Mouse (Mus musculus) lung, embryonic 15.5 days (tissue): ENCODE measurements around the gene Crkl. TPM values are rescaled to one million over a fixed set of nuclear protein-coding genes. Genes with fewer than 3 reads are reported as not detected.
"Not testable (repeated sequence)": the region's sequence is repeated elsewhere in the genome, so short reads cannot be mapped to it uniquely, and the experiment has no call there.

Source experiments
- ATAC-seq: fragments of 200-750 bp; cut with Nextera tagmentation; 2 replicates; pipeline ENCODE4 v1.8.0; 2017; ENCODE audit warnings: moderate number of reproducible peaks, borderline replicate concordance; ENCODE audit not compliant: low FRiP score, low TSS enrichment; ENCODE audit errors: extremely low read depth
- H3K27ac ChIP-seq: fragments of 300-500 bp; sonication (generic); 2 replicates; pipeline ENCODE4 v1.5.1; 2015; ENCODE audit warnings: moderate library complexity, mild to moderate bottlenecking, inconsistent platforms
- H3K27me3 ChIP-seq: fragments of 300-500 bp; sonication (generic); 2 replicates; pipeline ENCODE4 v1.6.1; 2015; ENCODE audit warnings: inconsistent platforms
- H3K36me3 ChIP-seq: fragments of 300-500 bp; sonication (generic); 2 replicates; pipeline ENCODE4 v1.6.1; 2015; ENCODE audit warnings: inconsistent platforms
- H3K4me1 ChIP-seq: fragments of 300-500 bp; sonication (generic); 2 replicates; pipeline ENCODE4 v1.6.1; 2015; ENCODE audit warnings: inconsistent platforms
- H3K4me2 ChIP-seq: fragments of 300-500 bp; sonication (generic); 2 replicates; pipeline ENCODE4 v1.6.1; 2015; ENCODE audit warnings: inconsistent platforms, mild to moderate bottlenecking, moderate library complexity
- H3K4me3 ChIP-seq: fragments of 300-500 bp; sonication (generic); 2 replicates; pipeline ENCODE4 v1.5.1; 2015; ENCODE audit warnings: mild to moderate bottlenecking, inconsistent platforms
- H3K9ac ChIP-seq: fragments of 300-500 bp; sonication (generic); 2 replicates; pipeline ENCODE4 v1.6.1; 2015; ENCODE audit warnings: inconsistent platforms
- H3K9me3 ChIP-seq: fragments of 300-500 bp; sonication (generic); 2 replicates; pipeline ENCODE4 v1.6.1; 2016; ENCODE audit warnings: inconsistent platforms
- WGBS: fragments of 180-500 bp; shearing (Covaris S2); methylation state at CpG from one replicate; pipeline ENCODE4 v1.1.7; 2015; 5-methylcytosine and 5-hydroxymethylcytosine counted together
- polyA plus RNA-seq: library from polyadenylated mRNA; unstranded; fragments of >200 nt; fragmentation: Nextera tagmentation; extraction: Ambion mirVana; gene quantifications from 2 replicates; pipeline ENCODE4 v1.2.1, GENCODE M21; 2015

Gene Crkl
- polyA plus RNA-seq, 1 experiment from 2014 or later = 67.8 TPM

DNA sequence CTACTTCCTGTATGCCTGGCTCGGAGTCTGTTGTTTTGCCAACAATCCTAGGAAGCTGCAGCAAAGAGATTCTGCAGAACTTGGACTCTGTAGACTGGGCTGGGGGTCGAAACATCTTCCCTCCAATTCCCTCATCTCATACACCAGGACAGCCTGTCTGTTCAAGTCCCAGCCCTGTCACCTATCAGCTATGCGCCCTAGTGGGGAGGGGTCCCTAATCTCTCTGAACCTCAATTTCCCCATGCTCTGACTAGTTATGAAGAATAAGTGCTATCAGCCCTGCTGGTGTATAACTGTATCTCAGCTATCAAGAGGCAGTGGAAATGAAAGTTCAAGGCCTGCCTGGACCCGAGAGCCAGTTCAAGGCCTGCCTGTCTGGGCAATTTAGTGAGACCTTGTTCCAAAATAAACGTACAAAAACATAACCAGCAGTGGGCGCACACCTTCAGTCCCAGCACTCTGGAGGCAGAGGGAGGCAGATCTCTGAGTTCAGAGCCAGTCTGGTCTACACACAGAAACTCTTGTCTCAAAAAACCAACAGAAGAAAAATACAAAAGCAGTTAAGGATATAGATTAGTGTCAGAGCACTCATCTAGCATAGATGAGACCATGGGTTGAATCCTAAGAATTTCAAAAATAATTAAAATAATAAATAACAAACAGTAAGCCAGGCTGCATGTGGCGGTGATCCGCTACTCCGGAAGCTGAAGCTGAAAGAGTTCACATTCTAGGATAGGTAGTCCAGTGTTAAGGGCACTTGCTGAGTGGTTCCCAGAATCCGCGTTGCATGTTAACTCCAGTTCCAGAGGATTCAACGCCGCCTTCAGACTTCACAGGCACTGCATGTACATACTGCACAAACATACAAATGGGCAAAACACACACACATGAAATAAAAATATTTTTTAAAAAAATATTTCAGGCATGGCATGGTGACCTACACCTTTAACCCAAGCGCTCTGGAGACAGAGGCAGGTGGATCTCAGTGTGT, 37.0 kb downstream of the Crkl start:
- H3K4me3 ChIP-seq = peak overlapping the region; percentile 47
- WGBS = 39% methylated on average over 14 of the region's 14 CpGs
- H3K27me3 ChIP-seq = peaks cover 18% of the 10 kb centered on the region
- no peaks in the 10 kb centered on the region for H3K9me3 ChIP-seq
- H3K9ac ChIP-seq = no peak overlapping the region; the same call in 1 of the 2 replicates
- H3K27ac ChIP-seq = no peak overlapping the region
- H3K4me1 ChIP-seq = peaks cover 17% of the 10 kb centered on the region
- H3K36me3 ChIP-seq = peaks cover 31% of the 10 kb centered on the region
- no peak for ATAC-seq
- H3K4me2 ChIP-seq = peak overlapping the region; percentile 78

DNA sequence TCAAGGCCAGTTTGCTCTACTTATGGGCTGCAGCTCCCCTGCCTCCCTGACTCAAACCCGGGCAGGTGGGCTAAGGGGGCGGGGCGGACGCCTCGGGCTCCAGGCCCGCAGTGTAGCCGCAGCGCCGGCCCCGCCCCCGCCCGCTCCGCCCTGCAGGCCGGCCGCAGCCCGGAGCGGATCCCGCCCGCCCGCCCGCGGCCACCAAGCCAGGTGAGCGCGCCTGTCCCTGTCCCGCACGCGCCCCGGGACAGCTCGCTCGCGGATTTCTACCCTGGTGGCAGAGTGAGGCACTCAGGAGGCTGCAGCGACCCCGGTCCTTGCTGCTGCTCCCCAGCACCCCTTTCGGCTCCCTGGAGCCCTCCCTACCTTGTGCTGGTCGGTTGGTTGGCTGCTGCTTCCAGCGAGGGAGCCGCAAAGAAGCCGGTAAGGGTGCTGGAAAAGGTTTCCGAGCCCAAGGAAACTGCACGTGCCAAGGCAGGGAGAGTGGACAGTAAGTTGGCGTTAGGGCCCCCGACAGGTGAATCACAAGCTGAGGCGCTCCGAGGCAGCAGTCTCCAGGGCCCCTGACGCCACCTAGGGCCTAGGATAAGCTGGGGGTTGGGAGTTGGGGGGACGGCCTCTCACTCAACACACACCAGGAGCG, 37.8 kb downstream of the Crkl start, which contains the start of gene Aifm3:
TSS of gene Aifm3 (plus strand) at position 143 of the 643 bp plus-strand sequence.
- Histone ChIP-seq H3K27me3 (peaks cover 18% of the 10 kb centered on the region), H3K9ac (peak within 1 kb of the TSS; percentile 52), H3K9me3 (no peaks in the 10 kb centered on the region), H3K4me3 (peak within 1 kb of the TSS; percentile 47), H3K36me3 (peaks cover 23% of the 10 kb centered on the region), H3K4me1 (peaks cover 17% of the 10 kb centered on the region), H3K27ac (no peak within 1 kb of the TSS), H3K4me2 (peak within 1 kb of the TSS; percentile 78)
- peak; percentile 63; the same call in 1 of the 2 replicates for ATAC-seq
- WGBS = 1% methylated on average over 43 of the region's 47 CpGs

DNA sequence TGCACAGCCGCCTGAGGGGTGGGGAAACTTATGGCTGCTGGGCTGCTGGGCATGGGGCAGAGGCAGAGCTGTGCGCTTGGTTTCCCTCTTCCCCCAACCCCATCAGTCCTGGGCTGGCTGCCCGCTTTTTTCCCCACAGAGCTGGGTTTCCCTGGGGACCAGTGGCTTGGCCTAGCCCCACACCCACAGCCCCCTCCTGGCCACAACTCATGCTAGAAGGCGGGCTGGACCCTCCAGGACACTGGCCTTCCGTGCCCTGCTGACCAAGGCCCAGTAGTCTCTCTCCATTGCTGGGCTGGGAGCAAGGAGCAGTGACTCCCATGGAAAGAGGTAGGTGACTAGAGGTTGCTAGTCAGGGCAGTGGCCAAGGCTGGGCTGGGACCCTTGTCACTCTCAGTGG, 39.4 kb downstream of the Crkl start:
- no peaks in the 10 kb centered on the region for H3K9me3 ChIP-seq
- H3K36me3 ChIP-seq = peaks cover 9% of the 10 kb centered on the region; the same call in 1 of the 2 replicates
- no peak overlapping the region for H3K4me2 ChIP-seq
- ATAC-seq = no peak
- H3K27ac ChIP-seq = no peak overlapping the region
- WGBS = 86% methylated on average over 5 of the region's 5 CpGs
- H3K4me3 ChIP-seq = no peak overlapping the region
- peaks cover 15% of the 10 kb centered on the region for H3K4me1 ChIP-seq
- H3K9ac ChIP-seq = no peak overlapping the region
- peaks cover 18% of the 10 kb centered on the region for H3K27me3 ChIP-seq

DNA sequence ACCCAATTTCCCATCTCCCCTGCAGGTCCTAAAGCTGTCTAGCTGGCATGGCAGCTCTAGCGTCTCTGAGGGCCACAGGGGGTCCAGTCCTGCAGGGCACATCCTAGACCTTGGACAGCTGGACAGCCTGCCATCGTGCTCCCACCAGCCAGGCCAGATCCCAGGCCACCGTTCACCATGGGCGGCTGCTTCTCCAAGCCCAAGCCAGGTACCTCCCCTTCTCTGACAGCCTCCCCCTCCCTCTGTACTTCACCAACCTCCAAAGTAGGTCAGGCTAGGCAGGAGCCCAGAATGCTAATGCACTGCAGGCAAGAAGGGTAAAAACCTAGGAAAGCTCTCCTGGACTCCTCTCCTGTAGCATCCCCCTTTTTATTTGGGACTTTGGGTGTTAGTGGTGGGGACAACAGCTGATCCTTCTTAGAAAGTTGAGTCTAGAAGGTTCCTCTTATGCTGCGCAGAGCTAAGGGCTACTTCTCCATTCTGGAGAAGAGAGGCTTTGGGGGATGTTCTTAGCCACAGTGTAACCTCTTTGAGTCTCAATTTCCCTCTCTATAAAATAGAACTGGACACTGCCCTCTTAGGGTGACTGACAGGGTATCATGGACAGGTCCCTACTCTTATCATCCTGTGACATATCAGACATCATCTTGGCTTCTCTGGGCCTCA, 40.2 kb downstream of the Crkl start:
- peaks cover 18% of the 10 kb centered on the region for H3K27me3 ChIP-seq
- no peak overlapping the region for H3K9ac ChIP-seq
- H3K4me1 ChIP-seq = peaks cover 16% of the 10 kb centered on the region; the same call in 1 of the 2 replicates
- H3K4me3 ChIP-seq = no peak overlapping the region
- H3K9me3 ChIP-seq = no peaks in the 10 kb centered on the region
- no peak for ATAC-seq
- 74% methylated on average over 5 of the region's 5 CpGs for WGBS
- H3K36me3 ChIP-seq = 0 out of 2 replicates have a peak, but pooled peaks cover 5% of the 10 kb centered on the region
- H3K27ac ChIP-seq = no peak overlapping the region
- H3K4me2 ChIP-seq = no peak overlapping the region

DNA sequence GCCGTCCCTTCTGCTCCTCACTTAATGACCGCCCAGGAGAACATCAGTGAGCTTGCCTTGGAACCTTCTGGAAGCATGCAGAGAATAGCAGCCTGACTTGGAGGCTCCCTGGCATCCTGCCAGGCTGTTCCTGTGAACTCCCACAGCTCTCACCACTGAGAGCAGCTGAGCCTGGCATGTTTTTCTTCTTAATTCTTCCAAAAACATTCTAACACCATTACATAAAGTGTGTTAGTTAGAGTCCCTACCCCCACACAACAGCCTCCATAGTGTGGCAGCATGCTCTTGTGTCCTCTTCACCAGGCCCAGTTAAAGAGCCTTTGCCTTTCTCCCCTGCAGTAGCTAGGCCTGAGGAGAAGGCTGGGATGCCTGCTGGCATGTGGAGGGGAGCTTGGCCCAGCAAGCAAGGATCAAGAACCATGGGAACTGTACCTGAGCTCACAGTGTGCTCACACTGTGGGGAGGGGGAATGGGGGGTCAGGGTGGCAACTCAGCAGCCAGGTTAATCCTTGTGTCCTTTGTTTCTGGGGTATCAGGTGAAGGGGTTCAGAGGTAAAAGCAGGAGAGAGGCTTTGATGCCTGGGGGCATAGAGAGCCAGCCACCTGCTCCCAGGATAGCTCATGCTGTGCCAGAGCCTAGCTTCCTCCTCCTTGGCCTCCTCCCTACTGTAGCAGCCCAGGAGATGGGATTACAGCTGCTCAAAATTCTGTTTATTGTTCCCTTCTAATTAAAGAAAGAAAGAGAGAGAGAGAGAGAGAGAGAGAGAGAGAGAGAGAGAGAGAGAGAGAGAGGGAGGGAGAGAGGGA, 44.9 kb downstream of the Crkl start:
- H3K27me3 ChIP-seq = no peaks in the 10 kb centered on the region
- 0 out of 2 replicates have a peak, but pooled peaks cover 5% of the 10 kb centered on the region for H3K4me1 ChIP-seq
- no peaks in the 10 kb centered on the region for H3K36me3 ChIP-seq
- no peak overlapping the region for H3K9ac ChIP-seq
- H3K27ac ChIP-seq = no peak overlapping the region
- no peak overlapping the region for H3K4me2 ChIP-seq
- H3K4me3 ChIP-seq = no peak overlapping the region
- no peaks in the 10 kb centered on the region for H3K9me3 ChIP-seq
- ATAC-seq = peak; percentile 16; the same call in 1 of the 2 replicates
- 50% methylated on average over 2 of the region's 2 CpGs for WGBS

DNA sequence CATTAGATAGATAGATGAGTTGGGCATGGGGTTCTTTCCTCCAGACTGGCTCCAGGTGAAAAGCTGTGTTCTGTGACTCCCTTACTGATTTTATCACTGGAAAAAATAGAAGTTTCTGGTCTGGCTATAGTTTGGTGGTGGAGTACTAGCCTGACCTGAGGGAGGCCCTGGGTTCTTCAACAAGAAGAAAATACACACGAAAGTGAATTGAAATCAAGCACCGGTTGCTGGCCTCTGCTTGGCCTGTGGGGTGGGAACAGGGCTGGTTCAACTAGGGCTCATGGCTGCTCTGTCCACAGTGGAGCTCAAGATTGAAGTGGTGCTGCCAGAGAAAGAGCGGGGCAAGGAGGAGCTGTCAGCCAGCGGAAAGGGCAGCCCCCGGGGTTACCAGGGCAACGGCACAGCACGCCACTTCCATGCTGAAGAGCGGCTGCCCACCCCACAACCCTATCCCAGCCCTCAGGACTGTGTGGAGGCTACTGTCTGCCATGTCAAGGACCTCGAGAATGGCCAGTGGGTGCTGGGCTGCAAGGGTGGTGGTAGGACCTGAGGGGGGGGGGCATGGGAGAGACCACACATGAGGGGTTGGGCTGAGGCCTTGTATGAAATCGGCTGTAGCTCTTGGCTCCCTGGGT, 47.6 kb downstream of the Crkl start:
- WGBS = 26% methylated on average over 10 of the region's 10 CpGs
- no peak overlapping the region for H3K27ac ChIP-seq
- H3K4me1 ChIP-seq = 0 out of 2 replicates have a peak, but pooled peaks cover 5% of the 10 kb centered on the region
- H3K36me3 ChIP-seq = no peaks in the 10 kb centered on the region
- H3K9me3 ChIP-seq = no peaks in the 10 kb centered on the region
- ATAC-seq = peak; percentile 65; the same call in 1 of the 2 replicates
- no peak overlapping the region for H3K4me2 ChIP-seq
- no peak overlapping the region for H3K9ac ChIP-seq
- no peaks in the 10 kb centered on the region; the same call in 1 of the 2 replicates for H3K27me3 ChIP-seq
- H3K4me3 ChIP-seq = no peak overlapping the region

DNA sequence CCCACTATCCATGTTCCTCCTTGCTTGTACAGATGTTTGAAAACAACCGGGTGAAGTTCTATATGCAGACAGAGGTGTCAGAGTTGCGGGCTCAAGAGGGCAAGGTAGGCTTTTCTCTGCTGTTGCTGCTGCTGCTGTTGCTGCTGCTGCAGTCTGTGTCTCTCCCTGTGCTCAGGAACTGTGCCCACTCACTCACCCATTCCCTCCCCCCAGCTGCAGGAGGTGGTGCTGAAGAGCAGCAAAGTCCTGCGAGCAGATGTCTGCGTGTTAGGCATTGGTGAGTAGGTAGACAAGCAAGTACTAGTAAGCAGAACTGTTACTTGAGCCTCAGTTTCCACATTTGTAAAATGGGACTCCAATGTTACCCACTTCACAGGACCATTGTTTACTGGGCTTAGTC, 50.9 kb downstream of the Crkl start:
- H3K27ac ChIP-seq = no peak overlapping the region
- no peak overlapping the region for H3K4me3 ChIP-seq
- no peak overlapping the region for H3K4me2 ChIP-seq
- no peak overlapping the region for H3K9ac ChIP-seq
- H3K27me3 ChIP-seq = no peaks in the 10 kb centered on the region; the same call in 1 of the 2 replicates
- 62% methylated on average over 4 of the region's 4 CpGs for WGBS
- no peaks in the 10 kb centered on the region for H3K9me3 ChIP-seq
- H3K36me3 ChIP-seq = no peaks in the 10 kb centered on the region
- no peak for ATAC-seq
- no peaks in the 10 kb centered on the region for H3K4me1 ChIP-seq

DNA sequence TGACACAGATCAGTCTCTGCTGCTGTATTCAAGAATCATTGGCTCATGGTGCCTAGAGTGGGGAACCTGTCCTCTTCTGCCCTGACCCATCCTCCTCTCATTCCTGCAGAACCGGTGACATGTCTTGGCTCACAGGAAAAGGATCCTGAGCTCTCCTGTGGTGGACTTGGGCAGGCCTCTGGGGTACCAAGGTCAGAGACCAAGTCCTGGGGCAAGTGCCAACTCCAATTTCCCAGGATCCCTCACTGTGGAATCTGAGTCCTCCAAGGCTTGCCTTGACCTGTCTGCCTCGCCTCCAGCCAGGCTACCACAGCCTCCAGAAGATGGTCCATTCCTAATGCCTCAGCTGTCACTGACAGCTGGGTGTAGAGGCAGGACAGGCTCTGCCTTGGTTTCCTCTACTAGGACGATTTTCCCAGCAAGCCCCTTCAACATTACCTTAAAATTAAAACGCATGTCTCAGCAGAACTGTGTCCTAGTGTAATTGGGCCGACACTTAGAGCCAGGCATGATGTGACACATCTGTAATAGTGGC, 55.3 kb downstream of the Crkl start:
- H3K9me3 ChIP-seq = no peaks in the 10 kb centered on the region
- H3K4me2 ChIP-seq = no peak overlapping the region
- H3K4me3 ChIP-seq = no peak overlapping the region
- H3K4me1 ChIP-seq = peaks cover 15% of the 10 kb centered on the region
- WGBS = 82% methylated on average over 5 of the region's 5 CpGs
- H3K27ac ChIP-seq = no peak overlapping the region
- H3K27me3 ChIP-seq = no peaks in the 10 kb centered on the region; the same call in 1 of the 2 replicates
- H3K36me3 ChIP-seq = peaks cover 5% of the 10 kb centered on the region
- no peak overlapping the region for H3K9ac ChIP-seq
- ATAC-seq = no peak

DNA sequence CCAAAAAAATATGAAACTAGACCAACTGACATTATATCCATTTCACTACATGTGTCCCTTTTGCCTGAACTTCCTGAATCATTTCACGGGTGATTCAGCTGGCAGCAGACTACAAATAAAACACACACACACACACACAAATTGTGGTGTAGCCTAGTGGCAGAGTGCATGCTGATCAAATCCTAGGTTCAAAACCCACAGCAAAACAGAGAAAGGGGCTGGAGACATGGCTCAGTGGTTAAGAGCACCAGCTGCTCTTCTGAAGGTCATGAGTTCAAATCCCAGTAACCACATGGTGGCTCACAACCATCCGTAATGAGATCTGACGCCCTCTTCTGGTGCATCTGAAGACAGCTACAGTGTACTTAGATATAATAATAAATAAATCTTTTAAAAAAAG, 56.2 kb downstream of the Crkl start:
- Histone ChIP-seq H3K4me2 (peak overlapping the region; percentile 72), H3K4me3 (peak overlapping the region; percentile 67), H3K27ac (peak overlapping the region; percentile 95), H3K9ac (peak overlapping the region; percentile 73), H3K36me3 (peaks cover 15% of the 10 kb centered on the region), H3K4me1 (peaks cover 15% of the 10 kb centered on the region)
- not testable (repeated sequence) for H3K27me3 ChIP-seq, H3K9me3 ChIP-seq, ATAC-seq
- 17% methylated on average over 3 of the region's 3 CpGs for WGBS

DNA sequence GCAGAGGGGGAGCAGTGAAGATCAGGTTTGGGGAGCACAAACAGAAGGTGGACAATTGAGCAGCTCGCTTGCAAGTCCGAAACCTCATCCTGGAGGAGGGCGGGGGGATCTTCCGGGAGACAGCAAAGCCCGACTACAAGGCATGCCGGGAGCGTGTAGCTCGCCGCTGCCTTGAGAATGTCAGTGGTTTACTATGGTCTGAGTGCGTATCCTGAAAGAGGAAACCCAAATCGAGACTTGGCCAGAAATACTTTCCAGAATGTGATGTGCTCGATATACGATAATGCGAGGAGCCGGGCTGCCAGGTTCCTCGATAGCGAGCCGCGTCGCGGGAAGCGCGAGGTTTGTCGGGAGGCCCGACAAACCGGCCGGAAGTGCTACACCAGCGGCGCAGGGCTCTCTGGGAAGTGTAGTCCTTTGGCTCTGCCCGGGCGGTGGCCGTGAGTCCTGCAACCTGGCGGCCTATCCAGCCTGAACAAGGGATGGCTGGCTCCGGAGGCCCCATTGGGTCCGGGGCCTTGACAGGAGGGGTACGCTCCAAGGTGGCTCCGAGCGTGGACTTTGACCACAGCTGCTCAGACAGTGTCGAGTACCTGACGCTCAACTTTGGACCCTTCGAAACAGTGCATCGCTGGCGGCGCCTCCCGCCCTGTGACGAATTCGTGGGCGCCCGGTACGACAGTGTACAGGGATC, 56.9 kb downstream of the Crkl start, which contains the start of gene Lztr1:
TSS of gene Lztr1 (plus strand) at position 143 of the 694 bp plus-strand sequence.
- H3K36me3 ChIP-seq = peaks cover 21% of the 10 kb centered on the region

More for the DNA sequence above, 56.9 kb downstream of the Crkl start, which contains the start of gene Lztr1:
- peaks cover 15% of the 10 kb centered on the region for H3K4me1 ChIP-seq
- H3K4me2 ChIP-seq = peak within 1 kb of the TSS; percentile 72
- H3K9me3 ChIP-seq = no peaks in the 10 kb centered on the region
- peak within 1 kb of the TSS; percentile 73 for H3K9ac ChIP-seq
- under 1% methylated on average over 50 of the region's 50 CpGs for WGBS
- peak within 1 kb of the TSS; percentile 67 for H3K4me3 ChIP-seq
- ATAC-seq = peak; percentile 97
- peak within 1 kb of the TSS; percentile 95 for H3K27ac ChIP-seq
- H3K27me3 ChIP-seq = no peaks in the 10 kb centered on the region; the same call in 1 of the 2 replicates
